Mouse (Mus musculus) Patski (cell line): ENCODE data around the gene Vmn2r70. TPM values are rescaled to one million over a fixed set of nuclear protein-coding genes. Genes with fewer than 3 reads are reported as not detected.

ENCODE experiments used
- ATAC-seq: fragments of 100-300 bp; one replicate; pipeline ENCODE4 v1.8.0; 2021
- CTCF ChIA-PET: fragments of 350-600 bp; sonication (Branson Sonifier 250); formaldehyde crosslinking; loops from one replicate; lab custom pipeline; 2022; ENCODE audit warnings: inconsistent platforms; lab: Charles Lee
- POLR2A ChIA-PET: fragments of 350-600 bp; sonication (Branson Sonifier 250); formaldehyde crosslinking; loops from one replicate; lab custom pipeline; 2022; ENCODE audit warnings: antibody characterized with exemption, inconsistent platforms; lab: Charles Lee
- DNase-seq: peaks from one replicate; pipeline ENCODE4 v3.0.0-alpha.2; 2011; ENCODE audit warnings: low read depth, low spot score
- H3K27me3 ChIP-seq: fragments of 371-371 bp; one replicate; pipeline ENCODE4 v1.5.1; 2021
- CTCF ChIP-seq: fragments of 100-300 bp; IDR thresholded peaks from one replicate; pipeline ENCODE4 v1.5.1; 2021
- in situ Hi-C: fragments of 300-500 bp; cut with MboI; formaldehyde crosslinking; loops from 3 replicates; pipeline ENCODE4 v1.11.1; 2018; ENCODE audit warnings: low pct_unique_long_range_greater_than_20kb, mixed read lengths
- polyA plus RNA-seq: library from polyadenylated mRNA; unstranded; gene quantifications from one replicate; pipeline ENCODE4 v1.2.3, GENCODE M21; 2021

Gene Vmn2r70
- polyA plus RNA-seq, result not detected

GRCm38 (mm10) chr7:85569092-85569491, at the start of gene Vmn2r70:
Vmn2r70 (minus strand) TSS chr7:85569192.
- CTCF ChIA-PET, result no interaction called here
- POLR2A ChIA-PET, result no interaction called here
- no peak for TF ChIP-seq CTCF
- in situ Hi-C loops, result no loop called here
- DNase-seq (no peak), ATAC-seq (no peak)
- H3K27me3 ChIP-seq, result no peaks in the 10 kb centered on the region

DNA sequence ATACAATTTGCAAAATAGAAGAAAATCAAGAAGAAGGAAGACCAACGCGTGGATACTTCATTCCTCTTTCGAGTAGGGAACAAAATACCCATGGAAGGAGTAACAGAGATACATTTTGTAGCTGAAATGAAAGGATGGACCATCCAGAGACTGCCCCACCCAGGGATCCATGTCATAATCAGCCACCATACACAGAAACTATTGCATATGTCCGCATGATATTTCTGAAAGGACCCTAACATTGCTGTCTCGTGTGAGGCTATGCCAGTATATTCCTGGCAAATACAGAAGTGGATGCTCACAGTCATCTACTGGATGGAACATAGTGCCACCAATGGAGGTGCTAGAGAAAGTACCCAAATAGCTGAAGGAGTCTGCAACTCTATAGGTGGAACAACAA, 6.2 kb downstream of the Vmn2r70 start, which contains the start of gene Vmn2r71:
TSS of gene Vmn2r71 (plus strand) at position 301 of the 400 bp plus-strand sequence.
- in situ Hi-C loops, result no loop called here
- no peak for TF ChIP-seq CTCF
- no peaks in the 10 kb centered on the region for H3K27me3 ChIP-seq
- ATAC-seq (no peak), DNase-seq (no peak)
- CTCF ChIA-PET, result no interaction called here
- POLR2A ChIA-PET, result no interaction called here

- no peak for ATAC-seq
- CTCF ChIA-PET, result no interaction called here
- no peaks in the 10 kb centered on the region for H3K27me3 ChIP-seq
- in situ Hi-C loops, result no loop called here
- no peak for TF ChIP-seq CTCF
- DNase-seq, result no peak
- POLR2A ChIA-PET, result no interaction called here
These were observed 25.9 kb downstream of the Vmn2r70 start for GRCm38 (mm10) chr7:85543118-85543517.

DNA sequence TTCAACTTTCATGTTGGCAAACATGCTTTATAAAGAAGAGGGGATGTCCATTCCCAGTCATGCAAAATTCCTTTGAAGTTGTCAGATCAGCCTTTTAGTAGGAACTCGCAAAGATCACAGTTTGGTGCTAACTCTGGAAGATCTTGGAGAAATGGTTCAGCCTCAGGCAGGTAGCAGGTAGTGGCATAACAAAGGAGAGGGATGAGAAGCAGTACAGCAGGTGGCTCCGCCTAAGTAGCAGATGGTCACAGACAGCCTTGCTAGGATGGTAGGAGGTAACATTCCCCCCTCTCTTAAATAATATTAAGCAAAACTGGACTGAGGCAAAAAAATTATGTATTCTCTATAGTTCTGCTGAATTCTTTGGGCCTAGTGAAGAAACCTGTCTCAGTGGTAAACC, 26.9 kb downstream of the Vmn2r70 start:
- CTCF ChIA-PET, result no interaction called here
- POLR2A ChIA-PET, result no interaction called here
- in situ Hi-C loops, result no loop called here
- no peaks in the 10 kb centered on the region for H3K27me3 ChIP-seq
- ATAC-seq, result no peak
- no peak for DNase-seq
- no peak for TF ChIP-seq CTCF

Other genes starting within 250 kb of the Vmn2r70 start
- not detected for gene Vmn2r69, start 153.3 kb downstream of the Vmn2r70 start, polyA plus RNA-seq
- not detected for gene Vmn2r71, start 6.1 kb downstream of the Vmn2r70 start, polyA plus RNA-seq
- gene Vmn2r72, start 185.9 kb upstream of the Vmn2r70 start, polyA plus RNA-seq, result not detected